Mouse (Mus musculus) olfactory bulb, adult 2 months (tissue): ENCODE data around the gene Gm38431. TPM values are rescaled to one million over a fixed set of nuclear protein-coding genes. Genes with fewer than 3 reads are reported as not detected.

Source experiments
- H3K27ac ChIP-seq: fragments of 200-500 bp; 2 replicates; pipeline ENCODE4 v1.5.1; 2012; ENCODE audit warnings: low read depth, low read length; ENCODE audit not compliant: insufficient read depth
- H3K4me1 ChIP-seq: fragments of 200-500 bp; 2 replicates; pipeline ENCODE4 v1.6.1; 2012; ENCODE audit warnings: low read length; ENCODE audit not compliant: control insufficient read depth, insufficient read depth
- H3K4me3 ChIP-seq: fragments of 200-500 bp; 2 replicates; pipeline ENCODE4 v1.5.1; 2012; ENCODE audit warnings: mild to moderate bottlenecking, low read depth, low read length, moderate library complexity; ENCODE audit not compliant: insufficient read depth
- CTCF ChIP-seq: fragments of 200-500 bp; IDR thresholded peaks from 2 replicates; pipeline ENCODE4 v1.5.1; 2012; ENCODE audit warnings: low read depth, mild to moderate bottlenecking, low read length, moderate library complexity; ENCODE audit not compliant: insufficient read depth
- POLR2A ChIP-seq: fragments of 200-500 bp; IDR thresholded peaks from 2 replicates; pipeline ENCODE4 v1.6.1; 2012; ENCODE audit warnings: mild to moderate bottlenecking, low read depth, low read length, moderate library complexity; ENCODE audit not compliant: insufficient read depth
- WGBS: fragments of 180-500 bp; shearing (Covaris S2); methylation state at CpG from one replicate; pipeline ENCODE4 v1.1.7; 2018; 5-methylcytosine and 5-hydroxymethylcytosine counted together
- polyA plus RNA-seq: library from polyadenylated mRNA; stranded (reverse); fragments of >200 nt; gene quantifications from 2 replicates; pipeline ENCODE4 v1.2.4, GENCODE M21; 2012; ENCODE audit warnings: low replicate concordance; ENCODE audit not compliant: missing spikeins, insufficient read depth, insufficient read length

Gene Gm38431
- polyA plus RNA-seq, 1 experiment: not detected

DNA sequence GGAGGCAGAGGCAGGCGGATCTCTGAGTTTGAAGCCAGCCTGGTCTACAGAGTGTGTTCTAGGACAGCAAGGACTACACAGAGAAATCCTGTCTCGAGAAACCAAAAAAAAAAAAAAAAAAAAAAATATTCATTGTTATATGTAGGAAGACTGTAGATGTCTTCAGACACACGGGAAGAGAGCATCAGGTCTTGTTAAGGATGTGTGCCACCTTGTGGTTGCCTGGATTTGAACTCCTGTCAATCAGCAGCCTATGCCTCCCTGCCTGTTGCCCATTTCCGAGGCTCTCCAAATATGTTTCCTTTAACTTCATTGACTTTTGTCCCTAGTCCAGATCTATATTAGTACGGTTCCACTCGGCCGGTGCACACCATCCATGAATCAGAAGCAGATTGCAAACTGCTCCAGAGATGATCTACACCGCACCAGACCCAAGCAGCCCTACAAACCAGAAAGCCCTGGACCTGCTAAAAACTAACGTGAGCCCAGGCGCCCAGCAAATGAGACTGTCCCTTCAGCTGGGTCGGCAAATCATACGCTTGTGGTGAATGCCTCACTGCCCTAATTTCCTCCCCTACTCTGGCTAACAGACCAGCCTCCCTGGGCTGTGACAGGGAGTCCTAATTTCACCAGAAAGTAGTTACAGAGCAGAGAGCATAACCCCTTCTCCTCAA lies 40.4 kb upstream of the Gm38431 start:
- Histone ChIP-seq H3K4me1 (peaks cover 11% of the 10 kb centered on the region), H3K4me3 (no peak overlapping the region), H3K27ac (no peak overlapping the region)
- no peak for TF ChIP-seq CTCF
- TF ChIP-seq POLR2A: no peak
- WGBS: 78% methylated on average over 12 of the region's 12 CpGs

DNA sequence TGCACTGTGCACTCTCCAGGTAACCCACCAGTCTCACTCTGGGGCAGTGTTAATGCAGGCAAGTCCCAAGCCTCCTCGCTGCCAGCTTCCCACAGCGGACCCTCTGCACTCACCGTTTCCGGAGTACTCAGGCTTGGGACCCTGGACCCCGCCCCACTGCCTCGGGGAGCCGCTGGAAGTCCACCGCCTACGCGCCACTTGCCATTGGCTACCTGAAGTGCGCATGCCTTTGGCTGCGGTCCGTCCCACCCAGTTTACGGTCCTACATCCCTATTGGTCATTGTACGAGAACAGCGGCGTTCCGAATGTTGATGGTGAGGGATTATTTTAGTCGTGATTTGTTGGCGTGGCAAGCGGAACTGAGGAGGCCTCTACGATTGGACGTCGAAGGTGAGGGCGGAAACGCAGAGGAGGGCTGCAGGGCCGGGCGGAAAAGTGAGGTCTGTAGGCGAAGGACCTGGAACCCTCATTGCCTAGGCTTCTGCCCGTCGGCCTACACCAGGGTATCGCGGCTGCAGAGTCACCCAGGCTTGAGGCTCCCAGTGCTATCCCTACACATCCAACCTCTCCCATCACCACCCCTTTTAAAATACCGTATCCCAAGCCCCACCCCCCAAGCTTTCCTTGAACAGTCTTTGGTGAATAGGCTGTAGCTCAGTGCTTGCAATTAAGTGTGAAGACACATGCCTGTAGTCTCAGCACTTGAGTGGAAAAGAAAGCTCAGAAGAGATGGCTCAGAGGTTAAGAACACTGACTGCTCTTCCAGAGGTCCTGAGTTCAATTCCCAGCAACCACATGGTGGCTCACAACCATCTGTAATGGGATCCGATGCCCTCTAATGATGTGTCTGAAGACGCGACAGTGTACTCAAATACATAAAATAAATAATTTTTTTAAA lies 39.5 kb upstream of the Gm38431 start, which contains the start of gene Tyk2:
Gene Tyk2, minus strand, starts transcription at position 185 of the 898 bp plus-strand sequence.
- H3K4me3 ChIP-seq: peak within 1 kb of the TSS; percentile 71
- peaks cover 11% of the 10 kb centered on the region for H3K4me1 ChIP-seq
- H3K27ac ChIP-seq: no peak within 1 kb of the TSS
- TF ChIP-seq POLR2A: peak; percentile 32; the same call in 1 of the 2 replicates
- TF ChIP-seq CTCF: no peak
- WGBS: 5% methylated on average over 37 of the region's 37 CpGs

DNA sequence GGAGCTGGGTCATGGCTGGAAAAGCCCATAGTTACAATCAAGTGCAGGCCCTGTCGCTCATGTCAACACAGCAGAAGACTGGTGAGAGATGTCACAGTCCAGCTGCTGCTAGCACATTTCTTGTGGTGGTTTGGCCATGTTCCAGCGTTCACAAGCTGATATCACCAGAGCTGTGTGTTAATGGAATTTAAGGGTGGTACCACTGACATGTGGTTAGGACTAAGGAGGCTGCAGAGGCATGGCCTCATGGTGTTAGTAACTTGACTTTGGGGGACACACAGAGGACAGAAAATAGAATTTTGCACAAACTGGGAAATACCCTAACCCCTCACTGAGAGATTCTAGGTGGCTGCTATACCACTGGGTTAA lies 34.4 kb upstream of the Gm38431 start:
- Histone ChIP-seq H3K4me1 (no peaks in the 10 kb centered on the region), H3K27ac (no peak overlapping the region), H3K4me3 (no peak overlapping the region)
- TF ChIP-seq POLR2A (no peak), CTCF (no peak)
- WGBS: 74% methylated on average over 2 of the region's 2 CpGs

DNA sequence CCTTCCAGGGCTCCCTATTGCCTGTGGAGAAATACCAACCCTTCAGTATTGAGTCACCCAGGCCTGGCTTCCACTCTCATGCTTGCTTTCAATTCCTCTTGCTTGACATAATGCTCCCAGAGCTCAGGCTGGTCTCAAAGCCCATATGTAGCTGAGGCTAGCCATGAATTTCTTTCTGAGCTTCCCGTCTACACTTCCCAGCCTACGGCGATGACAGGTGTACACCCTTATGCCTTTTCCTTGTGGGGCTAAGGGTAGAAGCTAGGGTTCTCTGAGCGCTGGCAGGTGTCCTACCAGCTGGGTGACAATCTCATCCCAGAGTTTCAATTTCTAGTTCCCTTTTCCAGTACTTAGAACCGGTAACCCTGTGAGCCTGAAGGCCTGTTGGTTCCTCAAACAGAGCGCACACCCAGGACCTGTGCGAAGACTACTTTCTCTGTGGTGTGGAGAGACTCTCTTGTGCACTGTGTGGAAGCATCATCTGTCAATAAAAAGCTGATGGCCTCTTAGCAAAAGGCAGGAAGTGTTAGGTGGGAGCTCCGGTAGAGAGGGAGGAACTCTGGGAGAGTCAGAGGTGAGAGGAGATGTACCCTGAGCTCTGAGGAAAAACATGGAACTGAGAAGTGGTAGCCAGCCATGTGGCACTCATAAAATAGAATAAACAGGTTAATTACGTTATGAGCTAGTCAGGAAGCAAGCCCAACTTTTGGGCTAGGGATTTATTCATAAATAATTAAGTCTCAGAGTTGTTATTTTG lies 33.9 kb upstream of the Gm38431 start:
- WGBS: 90% methylated on average over 9 of the region's 9 CpGs
- H3K4me1 ChIP-seq: no peaks in the 10 kb centered on the region
- H3K4me3 ChIP-seq: no peak overlapping the region
- no peak overlapping the region for H3K27ac ChIP-seq
- TF ChIP-seq POLR2A: no peak
- TF ChIP-seq CTCF: no peak

DNA sequence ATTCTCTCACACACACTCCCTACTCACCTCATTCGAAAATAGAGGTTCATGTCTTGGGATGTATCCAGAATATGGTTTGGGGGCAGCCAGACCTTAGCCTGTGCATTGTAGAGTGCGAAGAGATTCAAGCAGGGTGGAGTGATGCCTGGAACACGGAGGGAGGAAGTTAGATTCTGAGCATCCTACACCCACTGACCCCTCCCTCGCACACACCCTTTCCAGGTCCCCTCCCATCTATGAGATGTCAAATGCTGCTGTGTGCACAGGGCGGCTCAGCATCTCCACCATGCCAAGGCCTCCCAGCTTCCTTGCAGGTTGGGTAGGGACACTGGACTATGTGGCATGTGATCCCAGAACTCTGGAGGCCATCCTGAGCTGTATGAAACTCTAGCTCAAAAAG lies 33.0 kb upstream of the Gm38431 start:
- no peak overlapping the region for H3K4me3 ChIP-seq
- no peak overlapping the region for H3K27ac ChIP-seq
- no peaks in the 10 kb centered on the region for H3K4me1 ChIP-seq
- TF ChIP-seq CTCF (no peak), POLR2A (no peak)
- 81% methylated on average over 5 of the region's 5 CpGs for WGBS

DNA sequence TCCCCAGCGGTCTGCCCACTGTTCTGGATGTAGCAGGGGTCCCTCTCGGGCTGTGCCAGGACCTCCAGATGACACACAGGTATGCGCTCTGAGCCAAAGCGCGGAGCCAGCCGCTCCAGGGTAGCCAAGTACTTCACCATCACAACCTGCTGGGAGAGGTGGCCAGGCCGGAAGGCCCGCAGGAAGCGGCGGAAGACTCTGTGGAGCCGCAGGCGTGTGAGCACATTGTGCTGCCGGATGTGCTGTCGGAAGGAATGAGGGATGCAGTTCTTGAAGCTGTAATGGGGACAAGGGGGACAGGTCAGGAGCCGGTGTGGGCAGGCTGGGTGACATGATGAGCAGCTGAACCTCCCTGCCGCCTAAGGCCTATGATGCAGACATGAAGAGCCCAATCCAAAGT lies 29.7 kb upstream of the Gm38431 start:
- TF ChIP-seq POLR2A: no peak
- no peak for TF ChIP-seq CTCF
- Histone ChIP-seq H3K4me3 (no peak overlapping the region), H3K4me1 (no peaks in the 10 kb centered on the region), H3K27ac (no peak overlapping the region)
- 90% methylated on average over 16 of the region's 16 CpGs for WGBS

DNA sequence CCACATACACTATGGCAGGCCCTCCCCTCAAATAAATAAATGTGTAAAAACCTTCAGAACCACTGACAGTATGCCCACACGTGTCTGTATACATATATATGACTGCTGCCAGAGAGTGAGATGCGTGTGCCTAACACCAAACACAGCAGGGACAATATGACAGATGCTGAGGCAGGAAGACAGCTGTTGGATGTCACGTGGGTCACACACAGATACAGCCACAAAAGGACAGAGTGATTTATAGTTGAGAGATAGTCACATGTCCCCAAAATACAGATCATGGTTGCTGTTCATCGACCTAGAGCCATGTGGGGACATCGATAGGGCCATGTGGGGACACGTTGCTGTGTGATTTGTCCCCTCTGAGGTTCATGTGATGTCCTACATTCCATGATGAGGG lies 25.3 kb upstream of the Gm38431 start:
- Histone ChIP-seq H3K4me3 (no peak overlapping the region), H3K4me1 (no peaks in the 10 kb centered on the region), H3K27ac (no peak overlapping the region)
- TF ChIP-seq CTCF: no peak
- no peak for TF ChIP-seq POLR2A
- 86% methylated on average over 6 of the region's 6 CpGs for WGBS

DNA sequence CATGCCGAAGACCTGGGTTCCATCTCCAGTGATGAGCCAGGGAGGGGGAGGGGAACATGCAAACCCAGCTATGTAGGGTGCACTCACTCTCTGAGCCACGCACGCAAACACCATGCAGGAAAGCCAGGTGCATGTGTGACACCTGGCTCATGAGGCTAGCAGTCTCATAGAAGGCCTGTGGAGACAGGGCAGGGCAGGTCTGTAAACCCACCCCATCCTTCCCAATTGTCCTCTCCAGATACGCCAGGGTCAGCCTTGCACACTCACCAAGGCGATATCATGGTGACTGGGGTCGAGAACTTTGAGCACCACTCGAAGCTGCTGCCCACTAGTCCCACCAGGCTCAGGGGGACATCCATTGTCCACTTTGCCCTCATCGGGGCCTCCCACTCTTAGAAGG lies 23.3 kb upstream of the Gm38431 start:
- WGBS: 91% methylated on average over 8 of the region's 8 CpGs
- TF ChIP-seq CTCF (no peak), POLR2A (no peak)
- no peak overlapping the region for H3K27ac ChIP-seq
- H3K4me1 ChIP-seq: peaks cover 6% of the 10 kb centered on the region; the same call in 1 of the 2 replicates
- H3K4me3 ChIP-seq: no peak overlapping the region

DNA sequence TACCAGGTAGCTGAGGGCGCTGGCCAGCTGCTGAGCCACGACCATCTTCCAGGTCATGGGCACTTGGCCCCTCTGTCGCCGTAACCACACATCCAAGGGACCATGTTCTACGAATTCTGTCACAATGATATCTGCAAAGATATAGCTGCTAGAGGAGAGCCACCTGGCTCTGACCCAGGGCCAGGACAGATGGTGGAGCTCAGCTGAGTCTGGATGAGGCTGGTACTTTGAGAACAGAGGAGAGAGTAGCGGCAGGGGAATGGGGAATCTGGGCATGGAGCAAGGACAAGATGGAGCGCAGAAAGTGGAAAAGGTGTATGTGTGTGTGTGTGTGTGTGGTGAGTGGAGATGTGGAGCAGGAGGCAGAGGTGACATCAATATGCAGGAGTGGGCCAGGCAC lies 22.4 kb upstream of the Gm38431 start:
- TF ChIP-seq CTCF (no peak), POLR2A (no peak)
- no peak overlapping the region for H3K4me3 ChIP-seq
- no peak overlapping the region for H3K27ac ChIP-seq
- peaks cover 6% of the 10 kb centered on the region; the same call in 1 of the 2 replicates for H3K4me1 ChIP-seq
- 91% methylated on average over 7 of the region's 7 CpGs for WGBS

DNA sequence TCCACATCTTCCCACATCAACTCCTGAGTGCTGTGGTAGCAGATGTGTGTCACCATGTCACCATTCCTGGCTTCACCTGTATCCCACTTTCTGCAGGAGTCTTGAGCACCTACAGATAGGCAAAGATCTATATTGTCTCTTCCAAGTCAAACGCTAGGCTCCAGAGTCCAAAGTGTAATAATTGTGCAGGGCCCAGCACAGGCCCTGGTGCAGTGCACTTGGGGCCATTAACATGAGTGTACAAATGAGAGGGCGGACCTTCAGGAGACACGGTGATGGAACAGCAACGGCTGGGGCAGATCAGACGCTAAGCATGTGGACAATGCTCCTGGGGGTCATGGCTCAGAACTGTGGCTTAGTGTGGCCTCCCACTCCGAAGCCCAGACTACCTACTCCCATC lies 22.0 kb upstream of the Gm38431 start:
- H3K4me1 ChIP-seq: peaks cover 6% of the 10 kb centered on the region; the same call in 1 of the 2 replicates
- TF ChIP-seq POLR2A (no peak), CTCF (no peak)
- H3K4me3 ChIP-seq: no peak overlapping the region
- WGBS: 89% methylated on average over 6 of the region's 6 CpGs
- H3K27ac ChIP-seq: no peak overlapping the region
